Mouse (Mus musculus) midbrain, embryonic 10.5 days (tissue): Measurements from ENCODE around the gene Mamdc4. TPM values are rescaled to one million over a fixed set of nuclear protein-coding genes. Genes with fewer than 3 reads are reported as not detected.

Source experiments
- DNase-seq: peaks from one replicate; pipeline ENCODE4 v3.0.0-alpha.2; 2017; ENCODE audit warnings: low spot score
- H3K27ac ChIP-seq: fragments of 300-500 bp; sonication (generic); replicated peaks from 2 replicates; pipeline ENCODE4 v1.5.1; 2016; ENCODE audit warnings: mild to moderate bottlenecking
- H3K27me3 ChIP-seq: fragments of 300-500 bp; sonication (generic); 2 replicates; pipeline ENCODE4 v1.6.1; 2016; ENCODE audit warnings: low read depth, mild to moderate bottlenecking; ENCODE audit not compliant: poor library complexity, severe bottlenecking
- H3K36me3 ChIP-seq: fragments of 300-500 bp; sonication (generic); 2 replicates; pipeline ENCODE4 v1.6.1; 2016; ENCODE audit warnings: mild to moderate bottlenecking, moderate library complexity
- H3K4me1 ChIP-seq: fragments of 300-500 bp; sonication (generic); 2 replicates; pipeline ENCODE4 v1.6.1; 2016
- H3K4me3 ChIP-seq: fragments of 300-500 bp; sonication (generic); 2 replicates; pipeline ENCODE4 v1.5.1; 2016; ENCODE audit warnings: mild to moderate bottlenecking, moderate library complexity
- H3K9me3 ChIP-seq: fragments of 300-500 bp; sonication (generic); replicated peaks from 2 replicates; pipeline ENCODE4 v1.6.1; 2016; ENCODE audit warnings: mild to moderate bottlenecking
- WGBS: fragments of 180-500 bp; shearing (Covaris S2); methylation state at CpG from one replicate; pipeline ENCODE4 v1.1.7; 2016; 5-methylcytosine and 5-hydroxymethylcytosine counted together
- polyA plus RNA-seq: library from polyadenylated mRNA; unstranded; fragments of >200 nt; fragmentation: Nextera tagmentation; extraction: Ambion mirVana; gene quantifications from 2 replicates; pipeline ENCODE4 v1.2.1, GENCODE M21; 2016

The Mamdc4 gene
- polyA plus RNA-seq, 1 experiment from 2014 or later = 6.7 TPM

DNA sequence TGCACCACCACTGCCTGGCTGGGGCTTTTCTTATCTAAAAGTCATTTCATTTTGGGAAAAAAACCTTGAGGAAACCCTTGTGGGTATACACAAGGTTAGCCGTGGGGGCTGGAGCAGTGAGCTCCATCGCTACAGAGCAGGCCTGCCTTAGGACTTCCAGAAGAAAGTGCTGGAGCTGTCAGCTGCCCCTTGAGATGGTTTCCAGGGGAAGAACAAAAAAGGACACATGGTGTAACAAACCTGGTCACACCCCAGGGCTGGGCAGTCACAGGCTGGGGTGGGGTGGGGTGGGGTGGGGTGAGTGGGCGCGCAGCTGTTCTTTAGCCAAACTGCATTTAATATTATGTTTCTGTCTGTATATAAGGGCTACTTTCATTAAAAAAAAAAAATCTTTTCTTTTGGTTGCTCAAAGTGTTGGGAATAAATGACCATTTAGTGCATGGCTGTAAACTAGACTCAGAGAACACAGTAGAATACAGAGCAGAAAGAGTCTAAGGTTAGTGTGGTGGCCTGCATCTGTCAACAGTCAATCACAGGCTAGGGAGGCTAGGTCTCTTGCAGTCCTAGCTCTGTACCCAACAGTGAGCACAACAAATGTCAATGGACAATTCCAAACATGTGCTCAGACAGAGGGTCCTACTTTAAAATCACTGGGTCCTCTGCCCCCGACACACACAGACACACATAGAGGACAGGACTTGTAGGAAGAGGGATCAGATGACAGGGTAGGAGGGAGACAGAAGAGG, 22.3 kb upstream of the Mamdc4 start:
- WGBS = 95% methylated on average over 5 of the region's 5 CpGs
- peaks cover 99% of the 10 kb centered on the region for H3K36me3 ChIP-seq

DNA sequence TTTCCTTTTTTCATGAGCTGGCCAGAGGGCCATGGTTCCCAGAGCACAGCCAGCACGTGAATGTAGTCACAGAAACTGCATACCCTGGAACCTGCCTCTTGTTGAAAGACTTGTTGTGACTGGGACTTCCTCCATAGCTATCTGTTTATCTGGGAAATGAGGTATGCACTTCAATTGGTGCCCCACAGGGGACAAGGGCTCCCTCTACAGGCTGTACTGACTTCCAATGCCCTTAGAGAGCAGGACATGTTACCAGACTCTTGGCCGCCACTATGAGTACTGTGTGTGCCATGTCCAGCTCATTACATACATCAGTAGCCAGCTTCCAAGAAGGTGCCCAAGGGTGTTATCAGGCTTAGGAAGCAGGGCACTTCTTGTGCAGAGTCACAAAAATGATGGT, 17.2 kb upstream of the Mamdc4 start:
- no peaks in the 10 kb centered on the region for H3K27me3 ChIP-seq
- DNase-seq = no peak
- no peak overlapping the region for H3K27ac ChIP-seq
- peaks cover 97% of the 10 kb centered on the region for H3K36me3 ChIP-seq
- no peaks in the 10 kb centered on the region for H3K9me3 ChIP-seq
- H3K4me1 ChIP-seq = no peaks in the 10 kb centered on the region
- WGBS = 88% methylated on average over 2 of the region's 2 CpGs
- no peak overlapping the region for H3K4me3 ChIP-seq

More for the DNA sequence above, 22.3 kb upstream of the Mamdc4 start:
- H3K4me3 ChIP-seq = no peak overlapping the region
- H3K27ac ChIP-seq = no peak overlapping the region
- no peak for DNase-seq
- H3K27me3 ChIP-seq = no peaks in the 10 kb centered on the region
- H3K4me1 ChIP-seq = no peaks in the 10 kb centered on the region
- H3K9me3 ChIP-seq = no peaks in the 10 kb centered on the region

DNA sequence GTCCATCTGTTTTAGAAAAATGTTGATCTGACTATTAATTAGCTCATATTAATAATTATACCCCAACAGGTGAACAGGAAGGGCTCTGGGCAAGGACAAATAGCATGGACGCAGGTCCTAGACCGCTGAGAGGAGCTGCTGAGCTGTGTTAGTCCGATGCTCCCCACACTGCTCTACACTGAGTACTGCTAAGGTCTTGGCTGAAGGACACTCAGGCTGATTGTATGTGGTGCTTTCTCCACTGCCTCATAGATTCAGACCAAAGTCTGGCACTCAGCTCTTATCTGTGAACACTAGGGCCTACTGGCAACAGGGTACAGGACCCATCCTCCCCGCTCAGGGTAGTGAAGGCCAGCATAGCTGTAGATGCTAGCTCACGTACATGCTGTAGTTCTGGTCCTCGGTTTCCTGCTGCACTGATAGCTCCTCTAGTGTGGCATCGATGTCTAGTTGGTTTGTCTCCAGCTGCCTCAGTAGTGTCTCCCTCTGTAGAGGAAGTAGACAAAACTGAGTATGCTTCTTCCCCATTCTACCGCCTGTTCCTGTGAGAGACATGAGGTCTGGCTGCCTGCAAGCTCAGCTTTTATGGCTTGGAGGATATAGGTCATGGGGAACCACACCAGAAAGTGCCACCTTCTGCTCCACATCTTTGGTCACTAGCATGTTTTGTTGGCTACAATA, 13.7 kb upstream of the Mamdc4 start:
- H3K9me3 ChIP-seq = no peaks in the 10 kb centered on the region
- no peak for DNase-seq
- H3K27ac ChIP-seq = no peak overlapping the region
- WGBS = 94% methylated on average over 8 of the region's 8 CpGs
- H3K36me3 ChIP-seq = peaks cover 98% of the 10 kb centered on the region
- H3K27me3 ChIP-seq = no peaks in the 10 kb centered on the region
- H3K4me1 ChIP-seq = no peaks in the 10 kb centered on the region
- no peak overlapping the region for H3K4me3 ChIP-seq

DNA sequence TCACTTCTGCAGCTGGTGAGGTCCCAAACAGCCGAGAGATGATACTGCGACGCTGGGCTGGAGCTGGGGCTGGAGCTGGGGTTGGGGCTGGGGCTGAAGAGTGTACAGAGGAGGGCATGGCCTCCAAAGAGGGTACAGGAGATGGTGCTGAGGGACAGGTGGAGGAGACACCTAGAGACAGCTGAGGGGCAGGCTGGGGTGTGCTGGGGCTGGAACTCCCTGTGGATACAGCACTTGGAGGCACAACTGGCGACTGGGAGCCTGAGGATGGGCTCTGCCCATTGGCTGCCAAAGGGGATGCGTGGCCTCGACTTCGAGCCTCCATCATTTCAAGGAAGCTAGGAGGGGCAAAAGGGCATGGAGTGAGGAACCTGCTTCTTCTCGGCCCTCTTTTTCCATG, 12.6 kb upstream of the Mamdc4 start:
- Histone ChIP-seq H3K36me3 (peaks cover 93% of the 10 kb centered on the region), H3K4me1 (peaks cover 5% of the 10 kb centered on the region), H3K27ac (no peak overlapping the region), H3K27me3 (no peaks in the 10 kb centered on the region), H3K9me3 (no peaks in the 10 kb centered on the region), H3K4me3 (no peak overlapping the region)
- DNase-seq = no peak
- 93% methylated on average over 8 of the region's 8 CpGs for WGBS

DNA sequence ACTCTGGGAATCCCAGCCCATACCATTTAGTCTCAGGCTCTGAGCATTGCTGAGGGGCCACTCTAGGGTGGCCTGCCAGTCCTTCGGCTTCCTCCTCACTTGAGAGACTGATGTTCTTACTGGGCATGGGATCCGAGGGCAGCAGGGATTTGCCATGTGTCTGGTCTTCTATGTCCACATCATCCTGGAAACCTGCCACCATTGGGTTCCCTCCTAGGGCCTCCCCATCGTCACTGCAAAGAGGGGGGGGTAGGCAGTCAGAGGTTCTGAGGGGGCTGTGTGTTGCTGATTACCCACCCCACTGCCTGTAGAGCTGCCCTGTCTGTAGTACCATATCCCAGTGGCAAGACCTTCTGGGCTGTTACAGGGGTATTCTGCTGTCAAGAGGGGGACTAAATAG, 11.0 kb upstream of the Mamdc4 start:
- WGBS = 89% methylated on average over 3 of the region's 3 CpGs
- DNase-seq = no peak
- peaks cover 18% of the 10 kb centered on the region for H3K4me1 ChIP-seq

DNA sequence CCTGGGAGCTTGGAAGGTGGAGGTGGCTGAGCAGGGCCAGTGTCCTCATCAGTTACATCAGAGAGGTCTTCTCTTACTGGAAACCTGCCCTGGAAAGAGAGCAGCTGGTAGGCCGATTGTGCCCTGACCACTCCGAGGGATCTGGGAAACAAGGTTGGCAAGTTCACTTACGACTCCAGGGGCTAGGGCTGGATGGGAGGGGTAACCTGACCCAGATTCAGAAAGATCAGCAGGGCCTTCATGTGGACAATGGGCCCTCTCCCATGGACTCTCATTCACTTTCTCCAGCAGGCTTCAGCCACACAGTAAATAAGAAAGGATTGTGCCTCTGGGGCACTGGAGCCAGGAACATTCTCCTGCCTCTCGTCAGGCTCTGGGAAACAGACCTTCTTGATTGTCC, 10.2 kb upstream of the Mamdc4 start:
- no peaks in the 10 kb centered on the region for H3K9me3 ChIP-seq
- H3K4me1 ChIP-seq = peaks cover 24% of the 10 kb centered on the region
- no peak overlapping the region for H3K27ac ChIP-seq
- DNase-seq = no peak
- H3K36me3 ChIP-seq = peaks cover 69% of the 10 kb centered on the region
- peaks cover 16% of the 10 kb centered on the region for H3K27me3 ChIP-seq
- no peak overlapping the region for H3K4me3 ChIP-seq
- WGBS = 94% methylated on average over 4 of the region's 4 CpGs

More for the DNA sequence above, 11.0 kb upstream of the Mamdc4 start:
- no peak overlapping the region for H3K27ac ChIP-seq
- H3K36me3 ChIP-seq = peaks cover 76% of the 10 kb centered on the region
- H3K9me3 ChIP-seq = no peaks in the 10 kb centered on the region
- H3K27me3 ChIP-seq = peaks cover 9% of the 10 kb centered on the region
- H3K4me3 ChIP-seq = no peak overlapping the region

DNA sequence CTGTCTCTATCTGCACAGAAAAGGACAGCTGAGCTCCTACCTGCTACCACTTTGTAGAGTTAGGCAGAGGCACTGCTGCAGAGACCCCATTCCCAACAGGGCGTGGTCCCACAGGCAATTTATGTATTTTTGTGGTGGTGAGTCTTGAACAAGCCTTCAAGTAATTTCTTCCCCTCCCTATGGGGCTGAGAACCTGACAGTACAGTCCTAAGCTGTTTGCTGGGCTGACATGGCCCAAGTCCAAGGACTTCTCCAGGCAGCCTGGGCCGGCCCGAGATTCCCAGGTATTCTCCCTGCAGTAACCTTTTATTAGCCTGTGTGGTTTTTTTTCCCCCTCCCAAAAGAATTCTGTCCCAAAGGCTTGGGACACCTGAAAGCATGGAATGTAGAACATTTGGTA, 9.5 kb upstream of the Mamdc4 start:
- H3K9me3 ChIP-seq = no peaks in the 10 kb centered on the region
- 97% methylated on average over 3 of the region's 3 CpGs for WGBS
- H3K27ac ChIP-seq = no peak overlapping the region
- H3K4me1 ChIP-seq = peaks cover 31% of the 10 kb centered on the region
- DNase-seq = no peak
- peaks cover 23% of the 10 kb centered on the region for H3K27me3 ChIP-seq
- peaks cover 62% of the 10 kb centered on the region for H3K36me3 ChIP-seq
- no peak overlapping the region for H3K4me3 ChIP-seq

DNA sequence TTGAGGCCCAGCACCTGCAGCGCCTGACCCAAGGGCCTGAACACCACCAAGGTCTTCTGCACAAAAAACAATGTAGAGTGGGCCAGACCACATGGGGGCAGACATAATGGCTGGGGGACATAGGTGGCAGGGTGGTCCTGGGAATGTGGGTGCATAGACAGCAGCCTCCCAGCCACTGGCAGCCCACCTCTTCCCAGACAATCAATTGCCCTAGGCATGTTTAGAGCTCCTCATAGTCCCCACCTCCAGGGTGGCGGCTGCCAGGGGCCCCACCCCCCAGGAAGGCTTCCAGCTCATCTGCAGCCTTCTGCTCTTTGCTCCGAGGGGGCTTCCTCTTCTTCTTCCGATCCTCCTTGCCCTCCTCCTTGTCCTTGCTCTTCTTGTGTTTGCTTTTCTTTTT, 8.9 kb upstream of the Mamdc4 start:
- H3K27ac ChIP-seq = no peak overlapping the region
- WGBS = 72% methylated on average over 4 of the region's 4 CpGs
- no peak overlapping the region for H3K4me3 ChIP-seq
- no peaks in the 10 kb centered on the region for H3K9me3 ChIP-seq
- no peak for DNase-seq
- H3K27me3 ChIP-seq = peaks cover 29% of the 10 kb centered on the region
- H3K4me1 ChIP-seq = peaks cover 36% of the 10 kb centered on the region
- peaks cover 58% of the 10 kb centered on the region for H3K36me3 ChIP-seq

DNA sequence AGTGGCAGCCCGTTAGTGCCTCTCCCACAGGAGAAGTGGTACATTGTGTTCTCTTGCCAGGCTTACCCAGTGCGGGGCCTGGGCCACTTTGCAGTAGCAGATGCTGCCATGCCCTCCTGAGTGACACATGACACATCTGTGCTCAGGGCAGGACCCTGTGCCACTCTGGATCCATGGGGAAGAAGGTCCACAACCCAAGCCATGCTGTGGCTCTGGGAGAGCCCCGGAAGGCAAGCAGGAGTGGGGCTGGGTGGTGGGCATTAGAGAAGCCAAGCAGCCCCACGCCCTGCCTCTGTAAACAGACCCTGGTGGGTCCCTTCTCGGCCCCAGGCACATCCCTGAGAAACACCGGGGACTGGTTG, 8.5 kb upstream of the Mamdc4 start:
- no peak for DNase-seq
- peaks cover 34% of the 10 kb centered on the region for H3K27me3 ChIP-seq
- H3K36me3 ChIP-seq = peaks cover 53% of the 10 kb centered on the region
- no peak overlapping the region for H3K4me3 ChIP-seq
- H3K27ac ChIP-seq = no peak overlapping the region
- H3K4me1 ChIP-seq = peaks cover 41% of the 10 kb centered on the region
- 90% methylated on average over 6 of the region's 6 CpGs for WGBS
- H3K9me3 ChIP-seq = no peaks in the 10 kb centered on the region

DNA sequence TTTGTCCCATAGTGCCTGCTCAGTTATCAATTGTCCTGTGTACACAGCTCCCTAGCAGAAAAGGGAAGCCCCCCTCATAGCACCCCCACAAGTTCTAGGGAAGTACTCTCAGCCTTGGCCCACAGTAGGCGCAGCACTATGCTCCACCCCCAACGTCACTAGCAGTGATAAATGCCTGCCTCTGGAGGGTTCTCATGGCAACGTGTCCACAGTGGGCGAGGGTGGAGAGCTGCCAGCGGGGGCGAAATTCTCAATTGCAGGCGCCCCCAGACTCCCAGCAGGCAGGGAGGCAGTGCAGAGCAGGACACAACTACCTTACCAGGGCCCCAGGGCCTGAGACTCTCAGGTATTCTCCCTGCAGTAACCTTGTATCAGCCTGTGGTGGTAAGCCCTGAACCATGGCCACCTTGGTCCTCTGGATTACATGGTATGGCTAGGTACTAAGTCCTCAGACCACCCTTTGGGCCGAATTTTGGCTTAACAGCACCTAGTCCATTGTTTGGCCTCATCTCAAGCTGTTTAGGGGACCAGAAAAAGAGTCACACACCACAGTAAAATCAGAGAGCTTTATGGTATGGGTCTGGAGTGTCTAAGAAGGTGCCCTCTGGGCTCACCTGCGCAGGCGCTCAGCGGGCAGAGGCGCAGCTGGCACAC, 7.9 kb upstream of the Mamdc4 start:
- Histone ChIP-seq H3K4me1 (peaks cover 46% of the 10 kb centered on the region), H3K36me3 (peaks cover 48% of the 10 kb centered on the region), H3K4me3 (no peak overlapping the region), H3K27me3 (peaks cover 39% of the 10 kb centered on the region), H3K9me3 (no peaks in the 10 kb centered on the region), H3K27ac (no peak overlapping the region)
- no peak for DNase-seq
- 67% methylated on average over 12 of the region's 12 CpGs for WGBS

DNA sequence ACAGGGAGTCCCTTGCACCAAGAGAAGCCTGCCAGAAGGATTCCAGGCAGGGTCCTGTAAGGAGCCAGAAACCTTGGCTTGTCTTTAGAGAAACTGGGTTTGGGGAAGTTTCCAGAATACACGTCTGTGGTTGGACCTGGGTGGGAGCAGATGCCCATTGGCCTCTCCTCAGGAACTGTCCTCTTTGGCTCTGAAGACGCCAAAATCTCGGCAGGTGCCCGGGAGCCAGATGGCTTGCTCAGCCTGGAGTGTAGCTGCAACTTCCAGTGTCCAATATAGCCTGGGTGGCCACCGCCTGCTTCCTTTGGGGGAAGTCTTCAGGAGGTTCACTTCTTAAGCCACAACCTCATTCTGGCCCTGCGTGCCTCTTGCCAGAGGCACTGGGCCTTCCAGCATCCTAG, 7.3 kb upstream of the Mamdc4 start:
- Histone ChIP-seq H3K9me3 (no peaks in the 10 kb centered on the region), H3K4me3 (peak overlapping the region; percentile 47; the same call in 1 of the 2 replicates), H3K27me3 (peaks cover 46% of the 10 kb centered on the region), H3K36me3 (peaks cover 41% of the 10 kb centered on the region), H3K27ac (no peak overlapping the region), H3K4me1 (peaks cover 53% of the 10 kb centered on the region)
- 36% methylated on average over 6 of the region's 6 CpGs for WGBS
- no peak for DNase-seq

DNA sequence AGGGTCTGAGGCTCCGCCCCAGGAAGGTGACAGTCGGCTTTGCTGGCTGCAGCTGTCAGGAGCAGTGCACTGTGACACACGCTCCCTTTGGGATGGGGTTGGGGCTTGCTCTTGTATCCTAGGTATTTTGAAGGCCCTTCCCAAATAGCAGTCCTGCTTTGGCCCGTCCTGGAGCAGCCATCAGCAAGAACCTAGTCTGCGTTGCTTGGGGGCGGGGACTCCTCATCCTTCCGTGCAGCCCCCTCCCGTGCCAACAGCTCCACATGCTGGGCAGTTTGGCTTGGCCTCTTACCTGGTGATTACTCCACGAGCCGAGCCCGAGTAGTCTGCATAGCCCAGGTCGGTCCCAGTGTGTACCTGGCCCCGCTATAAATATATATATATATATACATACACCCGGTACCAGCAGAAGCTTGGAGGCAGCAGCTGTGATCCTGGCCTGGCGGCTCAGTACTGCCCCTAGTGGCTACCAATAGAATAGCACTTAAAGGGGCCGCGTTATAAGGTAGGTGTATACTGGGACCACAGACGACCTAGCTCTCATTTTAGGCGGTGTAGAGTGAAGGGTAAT, 6.7 kb upstream of the Mamdc4 start, which contains the start of gene Ajm1:
Gene Ajm1 (minus strand): TSS at position 464 of the 571 bp plus-strand sequence.
- no peak within 1 kb of the TSS for H3K27ac ChIP-seq
- DNase-seq = peak; percentile 69
- H3K9me3 ChIP-seq = no peaks in the 10 kb centered on the region
- H3K4me1 ChIP-seq = peaks cover 58% of the 10 kb centered on the region
- H3K4me3 ChIP-seq = peak within 1 kb of the TSS; percentile 47
- peaks cover 36% of the 10 kb centered on the region for H3K36me3 ChIP-seq
- WGBS = 6% methylated on average over 19 of the region's 19 CpGs
- H3K27me3 ChIP-seq = peaks cover 51% of the 10 kb centered on the region
